Mouse (Mus musculus): Measurements from ENCODE around the gene Slc30a5. TPM values are rescaled to one million over a fixed set of nuclear protein-coding genes. Genes with fewer than 3 reads are reported as not detected.
"Not testable (repeated sequence)": the region's sequence is repeated elsewhere in the genome, so short reads cannot be mapped to it uniquely, and the experiment has no call there.

The Slc30a5 gene
- polyA plus RNA-seq (2015; fragmentation: Nextera tagmentation; extraction: Ambion mirVana) = 43.2 and 45.8 TPM in 2 replicates

GRCm38 (mm10) chr13:100832741-100833639 lies at the start of gene Slc30a5:
Gene Slc30a5 (minus strand): TSS chr13:100833427.
- DNase-seq (ENCODE audit: low spot score) = peak; percentile 100

- no peak for DNase-seq (ENCODE audit: low spot score)
Measured at GRCm38 (mm10) chr13:100881944-100882343, 48.7 kb upstream of the Slc30a5 start.

- no peak for DNase-seq (ENCODE audit: low spot score)
Measured at GRCm38 (mm10) chr13:100879806-100880205, 46.6 kb upstream of the Slc30a5 start.

- DNase-seq (ENCODE audit: low spot score) = no peak
Measured at GRCm38 (mm10) chr13:100879326-100879725, 46.1 kb upstream of the Slc30a5 start.

- DNase-seq (ENCODE audit: low spot score) = no peak
Measured at GRCm38 (mm10) chr13:100878264-100878663, 45.0 kb upstream of the Slc30a5 start.

GRCm38 (mm10) chr13:100877703-100878102 lies 44.5 kb upstream of the Slc30a5 start:
- no peak for DNase-seq (ENCODE audit: low spot score)

- DNase-seq (ENCODE audit: low spot score) = no peak
Measured at GRCm38 (mm10) chr13:100875103-100875502, 41.9 kb upstream of the Slc30a5 start.

- no peak for DNase-seq (ENCODE audit: low spot score)
Measured at GRCm38 (mm10) chr13:100874588-100874987, 41.4 kb upstream of the Slc30a5 start.

GRCm38 (mm10) chr13:100873530-100873929 lies 40.3 kb upstream of the Slc30a5 start:
- no peak for DNase-seq (ENCODE audit: low spot score)

GRCm38 (mm10) chr13:100871445-100872171 lies 38.4 kb upstream of the Slc30a5 start:
- no peak for DNase-seq (ENCODE audit: low spot score)

GRCm38 (mm10) chr13:100869813-100870212 lies 36.6 kb upstream of the Slc30a5 start:
- no peak for DNase-seq (ENCODE audit: low spot score)

- peak; percentile 55 for DNase-seq (ENCODE audit: low spot score)
Measured at GRCm38 (mm10) chr13:100866311-100866710, 33.1 kb upstream of the Slc30a5 start.

GRCm38 (mm10) chr13:100865744-100866143 lies 32.5 kb upstream of the Slc30a5 start:
- DNase-seq (ENCODE audit: low spot score) = no peak

- DNase-seq (ENCODE audit: low spot score) = not testable (repeated sequence)
Measured at GRCm38 (mm10) chr13:100863914-100864313, 30.7 kb upstream of the Slc30a5 start.

- no peak for DNase-seq (ENCODE audit: low spot score)
Measured at GRCm38 (mm10) chr13:100859117-100859516, 25.9 kb upstream of the Slc30a5 start.

- peak; percentile 66 for DNase-seq (ENCODE audit: low spot score)
Measured at GRCm38 (mm10) chr13:100854174-100854573, 20.9 kb upstream of the Slc30a5 start.

- no peak for DNase-seq (ENCODE audit: low spot score)
Measured at GRCm38 (mm10) chr13:100853120-100853519, 19.9 kb upstream of the Slc30a5 start.

- DNase-seq (ENCODE audit: low spot score) = no peak
Measured at GRCm38 (mm10) chr13:100849137-100849536, 15.9 kb upstream of the Slc30a5 start.

GRCm38 (mm10) chr13:100846891-100847579 lies 13.8 kb upstream of the Slc30a5 start:
- DNase-seq (ENCODE audit: low spot score) = no peak

GRCm38 (mm10) chr13:100846254-100846653 lies 13.0 kb upstream of the Slc30a5 start:
- DNase-seq (ENCODE audit: low spot score) = no peak

GRCm38 (mm10) chr13:100843944-100844343 lies 10.7 kb upstream of the Slc30a5 start:
- peak; percentile 23 for DNase-seq (ENCODE audit: low spot score)

Data from thymus, postnatal 0 days (tissue).